Mouse (Mus musculus): ENCODE data around the gene Inhbc. TPM values are rescaled to one million over a fixed set of nuclear protein-coding genes. Genes with fewer than 3 reads are reported as not detected.

Gene Inhbc
- total and polyA plus RNA-seq, 3 experiments, result not detected

Other genes starting within 250 kb of the Inhbc start
- 41.5 and 42.4 TPM in 2 replicates for gene Os9, start 249.3 kb downstream of the Inhbc start, total RNA-seq (2012; rRNA removed)
- gene Os9, start 249.3 kb downstream of the Inhbc start, polyA plus RNA-seq (2012; ENCODE audit: insufficient read depth in 1 of 2, insufficient read length in 2 of 2, low read depth in 1 of 2, low replicate concordance in 2 of 2, missing spikeins in 1 of 2), result 10 to 100 TPM in 1 of 2 experiments, not detected in 1; 60.4 TPM
- 23.7 and 24.6 TPM in 2 replicates for gene B4galnt1, start 205.2 kb downstream of the Inhbc start, total RNA-seq (2012; rRNA removed)
- gene B4galnt1, start 205.2 kb downstream of the Inhbc start, polyA plus RNA-seq (2012; ENCODE audit: insufficient read depth in 1 of 2, insufficient read length in 2 of 2, low read depth in 1 of 2, low replicate concordance in 2 of 2, missing spikeins in 1 of 2), result 10 to 100 TPM; 65.8 to 66.0 TPM
- 0.75 and 1.1 TPM in 2 replicates for gene Slc26a10, start 189.8 kb downstream of the Inhbc start, total RNA-seq (2012; rRNA removed)
- 1 to 10 TPM in 1 of 2 experiments, not detected in 1; 1.3 TPM for gene Slc26a10, start 189.8 kb downstream of the Inhbc start, polyA plus RNA-seq (2012; ENCODE audit: insufficient read depth in 1 of 2, insufficient read length in 2 of 2, low read depth in 1 of 2, low replicate concordance in 2 of 2, missing spikeins in 1 of 2)
- gene Arhgef25, start 180.3 kb downstream of the Inhbc start, total RNA-seq (2012; rRNA removed), result 16.9 and 18.3 TPM in 2 replicates
- gene Arhgef25, start 180.3 kb downstream of the Inhbc start, polyA plus RNA-seq (2012; ENCODE audit: insufficient read depth in 1 of 2, insufficient read length in 2 of 2, low read depth in 1 of 2, low replicate concordance in 2 of 2, missing spikeins in 1 of 2), result 10 to 100 TPM in 1 of 2 experiments, not detected in 1; 44.6 TPM
- gene Dtx3, start 174.7 kb downstream of the Inhbc start, total RNA-seq (2012; rRNA removed), result 24.1 and 30.5 TPM in 2 replicates
- 100 to 1,000 TPM in 1 of 2 experiments, not detected in 1; 107 TPM for gene Dtx3, start 174.7 kb downstream of the Inhbc start, polyA plus RNA-seq (2012; ENCODE audit: insufficient read depth in 1 of 2, insufficient read length in 2 of 2, low read depth in 1 of 2, low replicate concordance in 2 of 2, missing spikeins in 1 of 2)
- gene Pip4k2c, start 158.8 kb downstream of the Inhbc start, total RNA-seq (2012; rRNA removed), result 31.1 and 31.9 TPM in 2 replicates
- gene Pip4k2c, start 158.8 kb downstream of the Inhbc start, polyA plus RNA-seq (2012; ENCODE audit: insufficient read depth in 1 of 2, insufficient read length in 2 of 2, low read depth in 1 of 2, low replicate concordance in 2 of 2, missing spikeins in 1 of 2), result 10 to 100 TPM in 1 of 2 experiments, not detected in 1; 58.2 TPM
- gene Kif5a, start 107.1 kb downstream of the Inhbc start, total RNA-seq (2012; rRNA removed), result 0.42 and 0.52 TPM in 2 replicates
- 1 to 10 TPM in 1 of 2 experiments, not detected in 1; 1.3 TPM for gene Kif5a, start 107.1 kb downstream of the Inhbc start, polyA plus RNA-seq (2012; ENCODE audit: insufficient read depth in 1 of 2, insufficient read length in 2 of 2, low read depth in 1 of 2, low replicate concordance in 2 of 2, missing spikeins in 1 of 2)
- 223 and 240 TPM in 2 replicates for gene Dctn2, start 104.1 kb downstream of the Inhbc start, total RNA-seq (2012; rRNA removed)
- 100 to 1,000 TPM in 1 of 2 experiments, not detected in 1; 297 TPM for gene Dctn2, start 104.1 kb downstream of the Inhbc start, polyA plus RNA-seq (2012; ENCODE audit: insufficient read depth in 1 of 2, insufficient read length in 2 of 2, low read depth in 1 of 2, low replicate concordance in 2 of 2, missing spikeins in 1 of 2)
- gene Mbd6, start 81.4 kb downstream of the Inhbc start, total RNA-seq (2012; rRNA removed), result 4.2 and 5.0 TPM in 2 replicates
- 10 to 100 TPM in 1 of 2 experiments, not detected in 1; 44.8 TPM for gene Mbd6, start 81.4 kb downstream of the Inhbc start, polyA plus RNA-seq (2012; ENCODE audit: insufficient read depth in 1 of 2, insufficient read length in 2 of 2, low read depth in 1 of 2, low replicate concordance in 2 of 2, missing spikeins in 1 of 2)
- 147 and 162 TPM in 2 replicates for gene Mars, start 58.6 kb downstream of the Inhbc start, total RNA-seq (2012; rRNA removed)
- gene Mars, start 58.6 kb downstream of the Inhbc start, polyA plus RNA-seq (2012; ENCODE audit: insufficient read depth in 1 of 2, insufficient read length in 2 of 2, low read depth in 1 of 2, low replicate concordance in 2 of 2, missing spikeins in 1 of 2), result 100 to 1,000 TPM in 1 of 2 experiments, not detected in 1; 195 TPM
- gene Arhgap9, start 48.5 kb downstream of the Inhbc start, total RNA-seq (2012; rRNA removed), result 24.4 and 27.7 TPM in 2 replicates
- gene Arhgap9, start 48.5 kb downstream of the Inhbc start, polyA plus RNA-seq (2012; ENCODE audit: insufficient read depth in 1 of 2, insufficient read length in 2 of 2, low read depth in 1 of 2, low replicate concordance in 2 of 2, missing spikeins in 1 of 2), result 10 to 100 TPM in 1 of 2 experiments, not detected in 1; 41.1 TPM
- 1.3 and 1.4 TPM in 2 replicates for gene Gli1, start 28.5 kb downstream of the Inhbc start, total RNA-seq (2012; rRNA removed)
- 1 to 10 TPM in 1 of 2 experiments, not detected in 1; 8.0 TPM for gene Gli1, start 28.5 kb downstream of the Inhbc start, polyA plus RNA-seq (2012; ENCODE audit: insufficient read depth in 1 of 2, insufficient read length in 2 of 2, low read depth in 1 of 2, low replicate concordance in 2 of 2, missing spikeins in 1 of 2)
- gene Inhbe, start 16.0 kb downstream of the Inhbc start, total RNA-seq (2012; rRNA removed), result not detected in 2 replicates
- under 1 TPM in 1 of 2 experiments, not detected in 1; 0.03 TPM for gene Inhbe, start 16.0 kb downstream of the Inhbc start, polyA plus RNA-seq (2012; ENCODE audit: insufficient read depth in 1 of 2, insufficient read length in 2 of 2, low read depth in 1 of 2, low replicate concordance in 2 of 2, missing spikeins in 1 of 2)
- 8.0 and 8.2 TPM in 2 replicates for gene R3hdm2, start 9.9 kb upstream of the Inhbc start, total RNA-seq (2012; rRNA removed)
- gene R3hdm2, start 9.9 kb upstream of the Inhbc start, polyA plus RNA-seq (2012; ENCODE audit: insufficient read depth in 1 of 2, insufficient read length in 2 of 2, low read depth in 1 of 2, low replicate concordance in 2 of 2, missing spikeins in 1 of 2), result 10 to 100 TPM in 1 of 2 experiments, not detected in 1; 60.6 TPM
- gene Stac3, start 131.3 kb upstream of the Inhbc start, total RNA-seq (2012; rRNA removed), result not detected in 2 replicates
- under 1 TPM in 1 of 2 experiments, not detected in 1; 0.25 TPM for gene Stac3, start 131.3 kb upstream of the Inhbc start, polyA plus RNA-seq (2012; ENCODE audit: insufficient read depth in 1 of 2, insufficient read length in 2 of 2, low read depth in 1 of 2, low replicate concordance in 2 of 2, missing spikeins in 1 of 2)
- 21.8 and 28.6 TPM in 2 replicates for gene Ndufa4l2, start 144.5 kb upstream of the Inhbc start, total RNA-seq (2012; rRNA removed)
- gene Ndufa4l2, start 144.5 kb upstream of the Inhbc start, polyA plus RNA-seq (2012; ENCODE audit: insufficient read depth in 1 of 2, insufficient read length in 2 of 2, low read depth in 1 of 2, low replicate concordance in 2 of 2, missing spikeins in 1 of 2), result 10 to 100 TPM in 1 of 2 experiments, not detected in 1; 26.6 TPM
- 242 and 383 TPM in 2 replicates for gene Shmt2, start 152.0 kb upstream of the Inhbc start, total RNA-seq (2012; rRNA removed)
- gene Shmt2, start 152.0 kb upstream of the Inhbc start, polyA plus RNA-seq (2012; ENCODE audit: insufficient read depth in 1 of 2, insufficient read length in 2 of 2, low read depth in 1 of 2, low replicate concordance in 2 of 2, missing spikeins in 1 of 2), result 100 to 1,000 TPM; 263 to 582 TPM
- not detected in 2 replicates for gene Nxph4, start 164.1 kb upstream of the Inhbc start, total RNA-seq (2012; rRNA removed)
- gene Nxph4, start 164.1 kb upstream of the Inhbc start, polyA plus RNA-seq (2012; ENCODE audit: insufficient read depth in 1 of 2, insufficient read length in 2 of 2, low read depth in 1 of 2, low replicate concordance in 2 of 2, missing spikeins in 1 of 2), result under 1 TPM in 1 of 2 experiments, not detected in 1; 0.24 TPM